Mouse (Mus musculus): ENCODE measurements around the gene Brwd3.
A peak's percentile ranks its signal among the peaks of the same experiment; 100 is the strongest.

Brwd3 gene

GRCm38 (mm10) chrX:108834090-108834774, at the start of gene Brwd3:
Gene Brwd3 (minus strand): TSS chrX:108834372.
- peak; percentile 52 for DNase-seq (ENCODE audit: low spot score)

- DNase-seq (ENCODE audit: low spot score), result no peak
These were observed 28.5 kb upstream of the Brwd3 start for GRCm38 (mm10) chrX:108862632-108863031.

GRCm38 (mm10) chrX:108842705-108843104, 8.5 kb upstream of the Brwd3 start:
- no peak for DNase-seq (ENCODE audit: low spot score)

- DNase-seq (ENCODE audit: low spot score), result no peak
These were observed 2.2 kb upstream of the Brwd3 start for GRCm38 (mm10) chrX:108836416-108836815.

GRCm38 (mm10) chrX:108835233-108835632, 1.1 kb upstream of the Brwd3 start:
- no peak for DNase-seq (ENCODE audit: low spot score)

GRCm38 (mm10) chrX:108833381-108834020, 671 bp downstream of the Brwd3 start:
- DNase-seq (ENCODE audit: low spot score), result peak; percentile 9

GRCm38 (mm10) chrX:108832674-108833189, 1.4 kb downstream of the Brwd3 start:
- peak; percentile 62 for DNase-seq (ENCODE audit: low spot score)

GRCm38 (mm10) chrX:108831231-108831630, 2.9 kb downstream of the Brwd3 start:
- no peak for DNase-seq (ENCODE audit: low spot score)

- no peak for DNase-seq (ENCODE audit: low spot score)
These were observed 6.1 kb downstream of the Brwd3 start for GRCm38 (mm10) chrX:108828111-108828510.

GRCm38 (mm10) chrX:108797268-108797667, 36.9 kb downstream of the Brwd3 start:
- DNase-seq (ENCODE audit: low spot score), result no peak

- no peak for DNase-seq (ENCODE audit: low spot score)
These were observed 50.4 kb downstream of the Brwd3 start for GRCm38 (mm10) chrX:108783724-108784123.

GRCm38 (mm10) chrX:108731755-108732154, 102.4 kb downstream of the Brwd3 start:
- DNase-seq (ENCODE audit: low spot score), result no peak

GRCm38 (mm10) chrX:108729564-108729963, 104.6 kb downstream of the Brwd3 start:
- no peak for DNase-seq (ENCODE audit: low spot score)

GRCm38 (mm10) chrX:108729068-108729467, 105.1 kb downstream of the Brwd3 start:
- DNase-seq (ENCODE audit: low spot score), result no peak

GRCm38 (mm10) chrX:108728334-108728733, 105.8 kb downstream of the Brwd3 start:
- DNase-seq (ENCODE audit: low spot score), result no peak

GRCm38 (mm10) chrX:108724241-108724640, 109.9 kb downstream of the Brwd3 start:
- DNase-seq (ENCODE audit: low spot score), result no peak

- DNase-seq (ENCODE audit: low spot score), result no peak
These were observed 111.7 kb downstream of the Brwd3 start for GRCm38 (mm10) chrX:108722447-108722846.

- DNase-seq (ENCODE audit: low spot score), result no peak
These were observed 129.9 kb downstream of the Brwd3 start for GRCm38 (mm10) chrX:108704312-108704711.

All from urinary bladder, postnatal 25 days (tissue).